Mouse (Mus musculus): Measurements from ENCODE around the gene Rmi2.
"Not testable (repeated sequence)": the region's sequence is repeated elsewhere in the genome, so short reads cannot be mapped to it uniquely, and the experiment has no call there.

The Rmi2 gene

DNA sequence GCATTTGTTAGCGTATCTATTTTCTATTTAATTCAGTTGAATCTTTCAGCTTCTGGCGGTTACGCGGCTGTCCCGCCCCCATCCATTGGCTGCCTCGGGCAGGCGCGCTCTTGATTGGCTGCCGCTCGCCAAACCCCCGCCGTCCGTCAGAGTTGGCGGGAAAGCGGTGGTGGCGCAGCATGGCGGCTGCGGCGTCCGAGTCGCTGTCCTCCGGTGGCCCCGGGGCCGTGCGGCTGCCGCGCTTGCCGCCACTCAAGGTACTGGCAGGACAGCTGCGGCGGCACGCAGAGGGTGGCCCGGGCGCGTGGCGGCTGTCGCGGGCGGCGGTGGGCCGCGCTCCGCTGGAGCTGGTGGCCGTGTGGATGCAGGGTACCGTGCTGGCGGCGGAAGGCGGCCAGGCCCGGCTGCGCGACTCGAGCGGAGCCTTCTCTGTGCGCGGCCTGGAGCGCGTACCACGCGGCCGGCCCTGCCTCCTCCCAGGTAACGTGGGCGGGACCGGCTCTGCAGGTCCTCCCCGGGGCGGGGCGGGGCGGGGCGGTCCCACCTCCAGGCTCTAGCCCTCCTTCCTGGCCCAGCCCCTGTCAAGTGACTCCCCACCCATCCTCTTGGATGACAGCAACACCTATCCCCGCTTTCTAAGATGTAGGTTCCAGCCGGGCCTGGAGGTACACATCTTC lies at the start of gene Rmi2:
Gene Rmi2, plus strand, starts transcription at position 149 of the 677 bp plus-strand sequence.
- DNase-seq (ENCODE audit: low spot score in 2 of 2): peak; percentile 61 to 82

DNA sequence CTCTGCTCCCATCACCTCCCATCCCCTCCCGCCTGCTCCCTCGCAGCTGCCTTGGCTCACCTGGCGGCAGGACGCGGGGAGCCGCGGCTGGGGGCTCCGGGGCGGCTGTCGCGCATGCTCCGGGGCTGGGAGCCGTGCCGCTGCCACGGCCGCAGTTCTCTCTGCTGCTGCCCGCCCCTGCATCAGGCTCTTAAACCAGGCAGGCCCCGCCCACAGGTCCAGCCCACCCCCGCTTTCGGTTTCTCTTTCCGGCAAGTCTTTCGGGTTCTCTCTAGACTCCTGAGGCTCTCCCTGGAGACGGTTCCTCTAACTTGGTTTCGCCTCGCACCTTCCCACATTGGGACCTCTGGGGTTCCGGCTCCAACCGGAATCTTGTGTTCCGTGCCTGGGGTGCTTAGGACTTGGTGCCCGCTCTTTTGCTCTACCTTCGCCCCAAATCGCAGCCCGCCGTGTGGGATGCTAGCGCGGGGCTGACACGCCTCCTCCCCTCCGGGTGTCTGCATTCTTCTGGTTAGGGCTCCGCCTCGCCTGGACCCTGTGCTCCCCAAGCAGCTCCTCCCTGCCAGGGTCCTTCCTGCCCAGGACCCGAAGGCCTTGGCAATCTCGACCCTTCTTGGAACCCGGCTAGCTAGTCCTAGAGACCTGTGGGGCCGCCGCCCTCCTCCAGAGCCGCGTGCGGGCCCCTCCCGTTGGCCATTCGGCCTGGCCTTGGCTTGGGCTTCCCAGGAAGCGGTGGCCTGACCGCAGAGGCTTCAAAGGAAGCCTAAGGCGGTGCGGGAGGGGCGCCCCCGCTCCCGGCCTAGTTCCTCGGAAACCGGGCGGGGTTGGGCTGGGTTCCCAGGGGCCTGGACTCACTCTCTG lies 49.3 kb upstream of the Rmi2 start, which contains the start of gene Socs1:
Gene Socs1, minus strand, starts transcription at position 166 of the 861 bp plus-strand sequence.
- DNase-seq (ENCODE audit: low spot score in 2 of 2): peak; percentile 72 to 82

DNA sequence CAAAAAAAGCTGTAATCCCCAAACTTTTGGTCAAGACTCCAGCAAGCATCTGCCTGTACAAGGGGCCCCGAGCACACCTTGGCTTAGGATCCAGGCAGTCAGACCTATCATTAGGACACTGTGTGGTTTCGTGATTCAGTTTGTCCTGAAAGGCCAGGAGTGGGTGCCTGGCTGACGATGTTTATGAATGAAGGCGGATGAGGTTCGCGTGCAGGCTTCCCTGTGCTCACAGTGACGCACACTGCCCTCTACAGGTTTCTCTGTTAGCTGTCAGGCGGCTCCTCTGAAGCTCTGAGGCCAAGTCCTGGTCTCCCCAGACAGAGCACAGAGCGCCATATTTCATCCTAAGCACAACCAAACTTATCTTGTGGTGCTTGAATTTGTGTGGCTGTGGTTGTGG lies 48.6 kb upstream of the Rmi2 start:
- peak; percentile 62 to 80 for DNase-seq (ENCODE audit: low spot score in 2 of 2)

DNA sequence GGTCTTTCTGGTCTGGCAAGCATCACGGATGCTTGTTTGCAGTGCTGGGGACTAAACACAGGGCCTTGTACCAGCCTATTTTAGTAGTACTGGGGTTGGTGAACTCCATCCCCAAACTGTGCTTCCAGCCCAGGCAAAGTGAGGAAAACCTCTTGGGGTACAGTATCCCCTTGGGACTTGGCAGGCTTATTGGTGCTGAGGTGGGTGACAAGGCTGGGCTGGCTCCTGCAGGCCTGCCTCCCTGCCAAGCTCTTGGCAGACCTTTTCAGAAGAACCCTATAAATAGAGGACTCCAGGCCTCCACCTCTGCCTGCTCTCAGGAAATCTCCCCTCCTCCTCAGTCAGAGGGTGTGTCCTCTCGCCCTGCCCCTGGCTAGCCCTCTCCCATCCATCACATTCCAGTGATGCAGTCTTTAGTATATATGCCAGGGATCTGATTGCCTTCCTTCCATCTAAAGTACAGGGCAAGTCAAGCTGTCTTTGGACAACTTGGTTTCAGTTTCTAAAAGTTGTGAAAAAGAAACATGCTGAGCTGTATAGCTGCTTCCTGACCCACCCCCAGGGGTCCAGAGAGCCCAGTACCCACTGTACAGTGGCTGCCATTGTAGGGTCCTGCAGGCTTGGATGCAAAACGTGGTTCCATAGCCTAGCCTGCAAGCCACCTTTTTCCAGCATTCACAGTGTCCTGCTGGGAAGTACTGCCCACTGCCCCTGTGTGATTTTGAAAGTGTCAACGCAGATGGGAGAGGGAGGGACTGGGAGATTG lies 47.9 kb upstream of the Rmi2 start:
- no peak for DNase-seq (ENCODE audit: low spot score in 2 of 2)

DNA sequence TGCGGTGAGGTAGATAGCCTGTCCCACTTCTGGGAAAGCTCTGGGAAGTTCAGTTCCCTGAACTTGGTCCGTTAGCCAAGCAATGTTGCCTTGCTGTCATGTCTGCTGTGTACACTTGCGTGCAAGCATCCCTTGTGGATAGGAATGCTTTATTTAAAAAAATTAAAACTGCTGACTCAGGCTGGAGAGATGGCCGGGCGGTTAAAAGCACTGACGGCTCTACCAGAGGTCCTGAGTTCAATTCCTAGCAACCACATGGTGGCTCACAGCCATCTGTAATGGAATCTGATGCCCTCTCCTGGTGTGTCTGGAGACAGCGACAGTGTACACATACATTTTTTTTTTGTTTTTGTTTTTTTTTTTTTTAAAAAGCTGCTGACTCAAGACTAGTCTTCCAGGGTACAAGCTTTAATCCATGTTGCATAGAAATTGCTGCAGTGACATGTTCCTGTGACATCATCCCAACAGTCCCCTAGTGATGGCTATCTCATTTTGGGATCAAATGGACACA lies 47.3 kb upstream of the Rmi2 start:
- DNase-seq (ENCODE audit: low spot score in 2 of 2): no peak

DNA sequence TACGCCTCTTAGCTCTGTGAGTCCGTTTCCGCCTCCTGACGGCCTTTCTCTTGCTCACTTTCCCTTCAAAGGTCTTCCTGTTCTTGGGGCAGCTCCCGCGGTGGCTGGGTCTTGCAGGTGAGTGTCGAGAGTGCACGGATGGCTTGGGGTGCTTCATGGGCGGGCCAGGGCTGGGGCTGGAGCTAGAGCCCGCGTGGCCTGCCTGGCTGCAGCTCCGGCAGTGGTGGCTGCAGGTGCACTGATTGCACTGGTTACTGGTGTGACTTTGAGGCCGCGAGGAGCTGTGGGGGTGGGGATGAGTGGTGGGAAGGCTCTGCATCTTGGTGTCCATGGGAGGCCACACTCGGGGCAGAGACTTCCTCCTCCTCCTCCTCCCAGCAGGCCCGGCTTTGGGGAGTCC lies 46.6 kb upstream of the Rmi2 start, which contains the start of gene Tnp2:
Gene Tnp2, minus strand, starts transcription at position 390 of the 400 bp plus-strand sequence.
- no peak for DNase-seq (ENCODE audit: low spot score in 2 of 2)

DNA sequence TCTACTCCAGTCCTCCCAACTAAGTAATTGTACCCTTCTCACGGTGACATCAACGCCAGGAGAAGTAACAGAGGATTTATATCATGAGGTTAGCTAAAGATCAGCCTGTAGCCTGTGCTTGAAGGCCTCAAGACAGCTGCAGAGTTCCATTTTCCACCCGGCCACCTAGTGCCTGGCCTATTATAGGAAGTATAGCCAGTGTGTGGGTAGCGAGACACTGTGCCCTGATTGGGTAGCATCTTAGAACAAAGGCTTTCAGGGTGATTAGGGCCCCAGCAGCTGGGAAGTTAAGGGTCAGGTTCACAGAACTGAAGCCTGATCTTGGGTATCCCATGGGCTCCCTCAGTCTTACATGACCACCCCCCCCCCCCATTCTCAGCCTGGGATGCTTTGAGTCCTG lies 46.0 kb upstream of the Rmi2 start:
- DNase-seq (ENCODE audit: low spot score in 2 of 2): no peak

DNA sequence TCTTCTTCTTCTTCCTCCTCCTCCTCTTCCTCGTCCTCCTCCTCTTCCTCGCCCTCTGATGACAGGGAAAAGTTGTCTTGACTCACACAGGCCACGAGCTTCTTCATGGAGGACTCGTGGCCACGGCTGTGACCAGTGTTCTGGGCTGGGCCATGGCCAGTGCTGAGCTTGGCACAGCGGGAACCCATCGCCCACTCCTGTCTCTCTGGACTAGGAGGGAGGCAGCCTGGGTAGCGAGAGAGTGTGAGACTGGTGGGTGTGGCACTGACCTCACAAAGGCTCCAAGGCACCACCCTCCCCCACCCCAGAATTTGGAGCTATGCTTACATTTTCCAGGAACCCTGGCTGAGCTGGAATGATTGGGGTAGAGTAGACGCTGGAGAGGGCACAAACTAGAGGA lies 44.2 kb upstream of the Rmi2 start, which contains the start of gene Prm3:
Gene Prm3, minus strand, starts transcription at position 213 of the 400 bp plus-strand sequence.
- DNase-seq (ENCODE audit: low spot score in 2 of 2): no peak

DNA sequence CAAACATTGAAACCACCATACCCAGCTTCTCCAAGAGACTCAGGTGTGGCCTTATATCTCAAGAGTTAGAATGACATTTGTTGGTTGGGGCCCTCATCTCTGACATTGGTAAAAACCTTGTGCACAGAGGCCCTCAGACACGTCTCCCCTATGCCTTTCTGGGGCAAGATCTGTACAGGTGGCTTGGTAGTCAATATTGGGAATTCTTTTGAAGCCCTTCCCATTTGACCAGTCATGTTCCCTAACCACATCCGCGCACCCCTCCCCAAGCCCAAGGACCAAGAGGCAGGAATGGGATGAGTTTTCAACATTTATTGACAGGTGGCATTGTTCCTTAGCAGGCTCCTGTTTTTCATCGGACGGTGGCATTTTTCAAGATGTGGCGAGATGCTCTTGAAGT lies 38.8 kb upstream of the Rmi2 start, which contains the start of gene Prm2:
Gene Prm2, minus strand, starts transcription at position 101 of the 400 bp plus-strand sequence.
- DNase-seq (ENCODE audit: low spot score in 2 of 2): no peak

DNA sequence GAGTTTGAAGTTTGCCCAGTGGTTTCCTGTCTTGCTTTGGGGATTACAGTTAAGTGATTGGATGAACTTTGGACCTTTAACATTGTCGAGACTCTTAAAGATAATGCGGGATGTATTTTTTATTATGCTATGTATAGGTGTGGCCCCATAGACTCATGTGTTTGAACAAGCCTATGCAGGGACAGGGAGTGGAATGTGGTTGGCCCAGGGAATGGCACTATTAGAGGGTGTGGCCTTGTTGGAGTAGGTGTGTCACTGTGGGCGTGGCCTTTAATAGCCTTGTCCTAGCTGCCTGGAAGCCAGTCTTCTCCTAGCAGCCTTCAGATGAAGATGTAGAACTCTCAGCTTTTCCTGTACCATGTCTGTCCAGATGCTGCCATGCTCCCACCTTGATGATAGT lies 32.4 kb upstream of the Rmi2 start:
- not testable (repeated sequence) for DNase-seq (ENCODE audit: low spot score in 2 of 2)

DNA sequence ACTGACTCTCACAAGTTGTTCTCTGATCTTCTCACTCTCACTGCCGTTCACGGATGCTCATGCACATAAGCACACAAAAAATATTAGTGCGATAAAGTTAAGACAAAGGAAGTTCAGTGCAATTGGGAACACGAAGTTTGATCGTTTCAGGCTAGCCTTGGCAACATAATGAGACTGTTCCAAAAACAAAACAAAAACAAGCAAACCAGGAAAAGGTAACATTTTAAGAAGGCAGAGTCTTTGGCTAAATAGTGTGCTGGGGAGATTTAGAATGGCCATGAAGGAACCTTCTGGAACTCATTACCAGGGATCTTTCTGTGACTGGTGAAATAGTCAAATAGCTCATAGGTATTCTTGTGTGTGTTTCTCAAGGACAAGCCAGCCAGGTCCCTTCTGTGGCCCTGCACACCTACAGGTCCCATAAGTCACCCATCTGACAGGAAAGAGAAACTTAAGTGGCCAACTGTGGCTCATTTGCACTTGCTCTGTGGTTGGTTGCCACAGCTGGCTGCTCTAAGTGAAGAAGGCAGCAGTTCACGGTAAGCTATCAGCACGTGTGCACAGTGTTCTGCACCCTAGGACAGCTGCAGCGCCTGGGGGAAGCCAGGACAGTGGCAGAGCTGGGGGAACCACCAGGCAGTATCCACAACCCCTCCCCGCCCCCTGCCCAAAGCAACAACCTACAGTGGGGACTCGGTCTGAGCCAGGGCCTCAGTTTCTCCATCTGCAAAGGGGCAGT lies 28.9 kb upstream of the Rmi2 start, which contains the start of gene Prm1:
Gene Prm1, minus strand, starts transcription at position 51 of the 739 bp plus-strand sequence.
- DNase-seq (ENCODE audit: low spot score in 2 of 2): no peak

DNA sequence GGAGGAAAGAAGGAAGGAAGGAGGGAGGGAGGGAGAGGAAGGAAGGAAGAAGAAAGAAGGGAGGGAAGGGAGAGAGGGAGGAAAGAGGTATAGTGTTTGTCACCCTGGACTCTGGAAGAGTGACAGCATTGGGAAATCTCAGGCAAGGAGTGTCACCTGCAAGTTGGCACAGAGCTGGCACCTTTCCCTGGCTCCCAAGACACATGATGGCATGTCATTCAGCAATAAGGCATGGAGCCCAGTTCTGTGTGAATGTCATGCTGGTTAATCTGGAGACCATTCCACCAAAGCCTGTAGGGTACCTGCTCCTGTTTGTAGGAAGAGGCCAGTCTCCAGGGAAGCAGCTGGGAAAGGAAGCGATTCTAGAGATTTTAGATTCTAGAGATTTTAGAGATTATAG lies 24.5 kb upstream of the Rmi2 start:
- no peak for DNase-seq (ENCODE audit: low spot score in 2 of 2)

DNA sequence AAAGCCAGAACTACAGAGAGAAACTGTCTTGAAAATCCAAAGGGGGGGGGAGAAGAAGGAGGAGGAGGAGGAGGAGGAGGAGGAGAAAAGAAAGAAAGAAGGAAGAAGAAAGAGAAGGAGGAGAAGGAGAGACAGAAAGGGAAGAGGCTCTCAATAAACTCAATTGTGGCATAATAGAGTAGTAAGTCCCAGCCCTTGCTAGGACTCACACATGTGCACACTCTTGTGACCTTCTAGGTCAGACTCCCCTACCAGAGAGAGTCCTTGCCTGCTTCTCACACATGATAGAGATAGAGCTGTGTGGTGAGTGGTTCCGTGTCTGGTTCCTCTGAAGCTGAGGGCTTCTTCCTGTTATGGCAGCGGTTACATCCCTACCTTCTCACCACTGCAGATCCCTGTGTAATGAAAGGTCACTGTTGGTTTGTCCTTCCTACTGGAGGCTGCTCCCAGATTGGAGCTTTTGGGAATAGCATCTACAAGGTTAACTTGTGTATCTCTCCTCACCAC lies 21.9 kb upstream of the Rmi2 start, which contains the start of gene Gm11172:
Gene Gm11172, plus strand, starts transcription at position 51 of the 507 bp plus-strand sequence.
- DNase-seq (ENCODE audit: low spot score in 2 of 2): no peak

DNA sequence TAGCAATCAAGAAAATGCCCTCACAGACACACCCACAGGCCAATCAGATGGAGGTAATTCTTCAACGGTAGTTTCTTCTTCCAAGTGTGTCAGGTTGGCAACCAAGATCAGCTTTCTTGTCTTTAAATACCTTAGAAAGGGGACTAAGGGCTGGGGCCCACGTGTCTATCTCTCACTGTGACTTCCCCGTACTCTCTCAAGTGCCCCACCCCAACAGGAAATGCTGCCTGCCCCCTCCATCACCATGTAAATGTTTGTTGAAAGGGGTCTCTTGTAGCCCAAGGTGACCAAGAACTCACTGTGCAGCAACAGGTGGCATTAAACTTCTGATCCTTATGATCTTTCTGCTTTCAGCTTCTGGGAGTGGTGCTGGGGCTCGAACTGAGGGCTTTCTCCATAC lies 21.1 kb upstream of the Rmi2 start:
- DNase-seq (ENCODE audit: low spot score in 2 of 2): no peak

DNA sequence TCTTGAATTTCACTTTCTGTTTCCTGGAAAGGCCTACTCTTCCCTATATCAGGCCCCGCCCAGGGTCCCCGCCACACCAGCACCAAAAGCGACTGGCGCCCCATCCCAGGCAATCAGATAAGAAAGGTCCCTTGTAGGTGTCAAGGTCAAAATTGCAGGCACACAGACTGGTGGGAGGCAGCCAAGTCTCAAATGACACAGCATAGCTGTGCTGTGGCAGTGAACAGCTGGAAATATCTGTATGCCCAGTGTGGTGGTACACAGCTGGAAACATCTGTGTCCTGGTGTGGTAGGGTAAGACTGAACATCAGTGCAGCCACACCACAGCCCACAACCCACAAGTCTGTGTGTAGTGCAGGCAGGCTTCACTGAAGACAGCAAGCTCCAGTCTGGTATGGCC lies 20.0 kb upstream of the Rmi2 start:
- no peak for DNase-seq (ENCODE audit: low spot score in 2 of 2)

DNA sequence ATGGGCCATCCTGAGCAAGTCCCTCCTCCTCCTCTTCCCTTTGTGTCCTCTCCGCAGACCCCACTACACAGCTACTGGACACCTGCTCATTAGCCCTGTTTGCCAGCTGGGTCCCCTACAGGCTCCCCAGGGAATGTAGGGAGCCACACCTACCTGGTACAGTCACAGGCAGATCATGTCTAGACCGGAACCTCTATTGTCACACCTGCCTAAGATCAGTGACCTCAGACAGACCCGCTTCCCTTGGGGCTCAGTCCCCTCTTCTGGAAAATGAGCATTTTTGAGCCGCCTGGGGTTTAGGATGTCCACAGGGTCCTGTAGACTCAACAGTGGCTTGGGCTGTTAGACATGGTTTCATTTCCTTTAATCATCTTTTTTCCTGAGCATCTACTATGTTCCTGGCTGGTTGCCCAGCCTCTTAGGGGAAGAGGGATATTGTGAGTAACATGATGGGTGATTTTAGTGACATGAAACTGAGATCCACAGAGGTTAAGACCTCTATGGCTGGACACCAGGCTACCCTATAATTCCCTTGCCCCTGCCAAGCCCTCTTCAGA lies 16.2 kb upstream of the Rmi2 start:
- no peak for DNase-seq (ENCODE audit: low spot score in 2 of 2)

DNA sequence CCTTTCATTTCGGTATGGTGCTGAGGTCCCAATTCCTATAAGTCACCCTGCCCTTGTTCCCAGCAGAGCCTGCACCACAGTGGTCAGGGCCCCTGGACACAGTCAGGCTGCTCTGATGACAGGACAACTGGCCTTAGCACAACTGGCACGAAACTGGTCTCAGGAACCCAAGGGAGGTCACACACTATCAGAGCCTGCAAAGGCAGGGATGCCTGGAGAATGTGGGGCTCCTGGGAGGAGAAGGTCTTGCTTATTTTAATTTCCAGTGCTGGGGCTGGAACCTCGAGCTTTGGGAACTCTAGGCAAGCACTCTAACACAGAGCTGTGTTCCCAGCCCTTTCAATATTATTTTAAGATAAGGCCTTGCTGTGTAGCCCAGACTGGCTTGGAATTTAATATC lies 14.9 kb upstream of the Rmi2 start:
- no peak for DNase-seq (ENCODE audit: low spot score in 2 of 2)

DNA sequence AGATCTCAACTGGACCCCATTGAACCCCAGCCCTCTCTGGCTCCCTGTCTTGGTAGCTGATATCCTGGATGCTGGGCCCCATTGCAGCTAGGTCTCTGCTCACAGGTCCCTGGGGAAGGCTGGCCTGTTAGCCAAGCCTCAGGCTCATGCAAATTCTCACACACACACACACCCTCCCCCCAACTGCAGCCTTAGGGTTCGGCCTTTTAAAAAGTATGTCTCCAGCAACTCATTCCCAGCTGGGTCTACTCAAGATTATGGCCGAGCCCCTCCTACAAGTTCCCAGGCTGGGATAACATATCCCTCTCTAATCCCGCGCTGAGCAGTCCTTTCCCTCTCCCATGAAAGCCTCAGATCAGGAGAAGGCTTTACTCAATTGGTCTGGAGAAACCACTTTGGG lies 13.5 kb upstream of the Rmi2 start:
- no peak for DNase-seq (ENCODE audit: low spot score in 2 of 2)

DNA sequence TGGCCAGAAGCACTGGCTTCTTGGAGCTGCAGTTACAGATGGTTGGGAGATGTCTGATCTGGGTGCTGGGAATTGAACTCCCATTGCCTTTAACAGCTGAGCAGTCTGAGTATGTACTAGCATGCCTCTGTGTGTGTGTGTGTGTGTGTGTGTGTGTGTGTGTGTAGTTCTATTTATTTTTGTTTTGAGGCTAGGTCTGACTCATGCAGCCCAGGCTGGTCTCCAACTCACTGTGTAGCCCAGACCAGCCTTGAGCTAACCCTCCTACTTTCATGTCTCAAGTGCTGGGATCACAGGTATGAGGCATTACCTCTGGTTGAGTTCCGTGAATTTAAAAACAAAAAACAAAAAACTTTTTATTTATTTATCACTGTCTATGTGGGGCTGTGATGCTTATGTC lies 10.3 kb upstream of the Rmi2 start:
- no peak for DNase-seq (ENCODE audit: low spot score in 2 of 2)

DNA sequence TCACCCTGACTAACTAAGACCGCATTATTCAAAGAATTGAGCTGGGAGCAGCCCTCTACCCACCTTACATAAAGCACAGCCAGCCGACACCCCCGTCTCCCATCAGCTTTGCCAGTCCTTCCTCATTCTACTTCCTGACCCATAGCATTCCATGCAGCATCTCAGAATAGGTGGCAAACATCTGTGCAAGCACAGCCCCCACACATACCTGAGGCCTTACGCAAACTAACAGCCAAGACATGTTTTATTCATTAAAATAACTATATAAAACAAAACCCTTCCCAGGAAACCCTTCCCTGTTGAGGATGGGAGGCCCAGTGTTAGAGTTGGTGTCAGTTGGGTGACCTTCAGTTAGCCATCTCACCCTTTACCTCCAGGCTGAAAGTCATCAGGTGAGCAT lies 9.0 kb upstream of the Rmi2 start:
- DNase-seq (ENCODE audit: low spot score in 2 of 2): no peak
